Mouse (Mus musculus): Measurements from ENCODE around the gene Wdr93.

The Wdr93 gene

GRCm38 (mm10) chr7:79799048-79799447 lies 56.1 kb downstream of the Wdr93 start:
- intact Hi-C loops (cut with DNase I), result loop anchor here (1.0 kb wide), 1 partner anchor 115 kb away; no protein-coding TSS in a partner anchor

GRCm38 (mm10) chr7:79799506-79799905 lies 56.5 kb downstream of the Wdr93 start:
- intact Hi-C loops (cut with DNase I), result loop anchor here (1.0 kb wide), 1 partner anchor 115 kb away; no protein-coding TSS in a partner anchor

GRCm38 (mm10) chr7:79800336-79800735 lies 57.4 kb downstream of the Wdr93 start:
- intact Hi-C loops (cut with DNase I), result no loop called here

GRCm38 (mm10) chr7:79801391-79801790 lies 58.4 kb downstream of the Wdr93 start:
- intact Hi-C loops (cut with DNase I), result no loop called here

DNA sequence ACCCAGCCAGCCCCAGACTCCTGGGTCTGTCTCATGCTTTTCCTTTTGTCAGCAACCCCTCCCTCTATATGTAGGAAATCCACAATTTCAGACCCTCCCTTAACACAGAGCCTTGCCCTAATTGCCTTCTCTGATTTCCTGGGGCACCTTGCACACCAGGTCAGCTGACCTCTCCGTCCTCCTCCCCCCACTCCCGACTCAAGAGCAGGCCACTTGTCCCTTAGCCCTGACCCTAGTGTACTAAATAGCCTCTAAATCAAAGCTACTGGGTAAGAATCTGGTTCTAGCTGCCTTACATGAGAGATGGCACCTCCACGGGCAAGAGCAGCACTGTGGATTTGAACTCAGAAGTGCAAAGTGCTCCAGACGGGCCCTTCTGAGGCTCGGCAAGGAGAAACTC lies 59.1 kb downstream of the Wdr93 start:
- intact Hi-C loops (cut with DNase I), result no loop called here

DNA sequence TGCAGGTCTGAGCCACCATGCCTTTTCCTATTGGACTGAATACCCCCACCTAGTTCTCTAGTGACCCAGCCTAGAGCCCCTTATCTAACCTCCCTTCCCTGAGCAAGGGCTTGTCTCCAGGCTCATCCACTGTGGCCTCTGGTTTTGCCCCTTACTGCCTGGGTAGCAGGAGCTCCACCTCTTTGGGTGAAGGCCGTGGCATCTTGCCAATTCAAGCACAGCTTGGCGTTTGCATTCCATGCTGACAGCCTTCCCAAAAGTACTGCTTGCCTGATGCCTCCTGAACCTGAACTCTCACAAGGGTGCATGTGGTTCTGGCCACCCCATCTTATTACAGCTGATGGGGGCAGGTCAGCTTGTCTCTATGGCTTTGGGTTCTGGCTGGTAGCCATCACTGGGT lies 60.9 kb downstream of the Wdr93 start:
- intact Hi-C loops (cut with DNase I), result no loop called here

GRCm38 (mm10) chr7:79808561-79808960 lies 65.6 kb downstream of the Wdr93 start:
- intact Hi-C loops (cut with DNase I), result no loop called here

DNA sequence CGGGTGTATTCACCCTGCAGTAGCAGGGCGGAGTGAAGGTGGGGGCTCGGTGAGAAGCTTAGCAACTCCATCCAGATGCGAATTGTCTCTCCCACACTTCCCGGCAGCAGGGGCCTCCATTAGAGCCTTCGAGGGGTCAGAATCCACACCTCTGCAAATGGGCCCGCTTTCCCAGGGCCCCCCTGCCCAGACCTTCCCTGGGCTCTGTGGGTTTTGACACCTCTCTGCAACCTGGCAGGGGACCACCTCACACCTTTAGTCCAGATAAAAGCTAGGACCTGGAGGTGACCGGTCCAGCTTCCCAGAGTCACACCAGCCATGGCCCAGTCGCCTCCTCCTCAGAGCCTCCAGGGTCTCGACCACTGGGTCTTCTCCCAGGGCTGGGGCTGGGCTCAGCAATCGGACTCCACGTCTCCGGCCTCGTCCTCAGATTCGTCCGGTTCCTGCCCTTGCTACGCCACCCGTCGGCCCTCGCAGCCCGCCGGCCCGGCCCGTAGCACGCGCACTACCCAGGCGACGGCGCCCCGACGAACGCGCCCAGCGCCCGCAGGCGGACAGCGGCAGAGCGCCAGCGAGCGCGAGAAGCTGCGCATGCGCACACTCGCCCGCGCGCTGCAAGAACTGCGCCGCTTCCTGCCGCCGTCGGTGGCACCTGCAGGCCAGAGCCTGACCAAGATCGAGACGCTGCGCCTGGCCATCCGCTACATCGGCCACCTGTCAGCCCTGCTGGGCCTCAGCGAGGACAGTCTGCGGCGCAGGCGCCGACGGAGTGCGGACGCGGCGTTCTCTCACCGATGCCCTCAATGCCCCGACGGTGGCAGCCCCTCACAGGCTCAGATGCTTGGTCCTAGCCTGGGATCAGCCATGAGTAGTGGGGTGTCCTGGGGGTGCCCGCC lies 67.9 kb downstream of the Wdr93 start, which contains the start of gene Mesp2:
Gene Mesp2 (plus strand): TSS at position 117 of the 896 bp plus-strand sequence.
- intact Hi-C loops (cut with DNase I), result no loop called here

DNA sequence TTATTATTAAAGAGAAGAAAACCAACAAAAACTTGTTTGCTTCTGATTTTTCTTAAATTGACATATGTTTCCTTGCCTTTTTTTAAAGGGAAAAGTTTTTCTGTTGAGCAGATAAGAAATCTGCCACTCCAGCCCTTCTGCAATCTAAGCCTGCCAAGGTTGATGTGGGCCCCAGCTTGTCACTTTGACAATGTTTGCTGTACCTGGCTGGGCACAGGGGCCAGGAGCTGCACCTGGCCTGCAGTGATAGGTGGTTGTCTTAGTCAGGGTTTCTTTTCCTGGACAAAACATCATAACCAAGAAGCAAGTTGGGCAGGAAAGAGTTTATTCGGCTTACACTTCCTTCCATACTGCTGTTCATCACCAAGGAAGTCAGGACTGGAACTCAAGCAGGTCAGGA lies 70.4 kb downstream of the Wdr93 start:
- intact Hi-C loops (cut with DNase I), result no loop called here

DNA sequence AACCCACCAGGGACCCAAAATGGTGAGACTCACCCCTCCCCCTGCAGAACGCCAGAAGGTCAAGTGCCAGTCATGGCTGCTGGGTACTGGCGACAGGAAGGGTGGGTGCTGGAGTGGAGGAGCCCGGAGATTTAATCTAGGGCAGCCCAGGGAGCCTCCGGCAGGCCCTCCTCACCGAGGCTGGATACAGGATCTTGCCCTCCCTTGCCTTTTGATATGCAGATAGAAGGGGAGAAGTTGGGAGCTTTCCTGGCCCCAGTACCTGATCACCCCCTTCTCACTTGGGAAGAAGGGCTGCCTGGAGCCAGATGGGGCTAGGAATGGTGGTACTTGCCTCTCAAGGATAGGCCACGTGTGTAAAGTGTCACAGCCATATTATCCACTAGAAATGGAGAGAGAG lies 75.4 kb downstream of the Wdr93 start:
- intact Hi-C loops (cut with DNase I), result no loop called here

DNA sequence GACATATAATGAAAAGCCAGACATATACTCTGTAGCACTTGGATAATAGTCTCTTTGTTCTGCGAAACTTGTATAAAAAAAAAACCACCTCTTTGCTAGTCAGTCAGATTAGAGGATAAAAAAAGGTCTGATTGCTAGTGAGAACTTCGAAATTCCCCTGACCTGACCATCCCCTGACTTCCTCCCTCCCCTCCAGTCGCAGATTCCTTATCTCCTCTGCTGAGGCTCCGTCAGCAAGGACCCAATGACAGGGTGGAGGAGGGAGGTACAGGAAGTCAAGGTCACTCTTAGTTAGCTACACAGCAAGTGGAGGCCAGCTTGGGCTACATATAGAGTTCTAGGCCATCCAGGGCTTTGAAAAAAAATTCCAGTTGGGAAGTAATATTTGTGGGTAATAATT lies 76.6 kb downstream of the Wdr93 start:
- intact Hi-C loops (cut with DNase I), result no loop called here

DNA sequence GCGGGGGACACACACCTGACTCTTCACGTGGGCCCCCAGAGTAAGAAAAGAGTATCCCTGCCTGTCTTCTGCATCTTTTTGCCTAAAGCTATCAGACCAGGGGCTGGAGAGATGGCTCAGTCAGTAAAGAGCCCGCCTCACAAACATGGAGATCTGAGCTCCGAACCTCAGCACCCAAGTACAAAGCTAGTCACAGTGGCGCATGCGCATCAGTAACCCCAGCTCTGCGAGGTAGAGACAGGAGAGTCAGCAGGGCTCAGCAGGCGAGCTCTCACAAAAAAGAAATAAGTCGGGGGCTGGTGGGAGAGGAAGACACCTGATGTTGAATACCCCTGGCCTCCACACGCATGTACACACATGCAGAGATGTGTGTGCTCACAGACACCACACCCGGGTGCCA lies 77.0 kb downstream of the Wdr93 start:
- intact Hi-C loops (cut with DNase I), result no loop called here

- intact Hi-C loops (cut with DNase I), result no loop called here
Measured at GRCm38 (mm10) chr7:79822092-79822695, 79.2 kb downstream of the Wdr93 start.

GRCm38 (mm10) chr7:79828341-79828740 lies 85.4 kb downstream of the Wdr93 start:
- intact Hi-C loops (cut with DNase I), result no loop called here

DNA sequence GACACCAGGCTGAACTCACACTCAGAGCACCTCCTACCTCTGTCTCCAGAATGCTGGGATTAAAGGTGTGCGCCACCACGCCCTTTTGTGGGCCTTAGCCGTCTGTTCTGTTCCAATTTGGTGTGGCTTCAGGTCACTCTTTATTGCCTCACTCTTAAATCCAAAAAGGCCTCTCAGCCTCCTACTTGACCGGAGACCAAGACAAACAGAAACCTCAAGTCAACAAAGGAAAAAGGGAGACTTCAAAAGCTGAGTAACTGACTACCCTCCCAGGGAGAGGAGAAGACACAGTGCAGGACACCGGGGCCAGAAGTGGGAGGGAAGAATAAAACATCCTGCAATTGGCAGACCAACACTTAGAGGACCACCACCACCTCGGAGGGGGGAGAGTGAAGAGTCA lies 88.2 kb downstream of the Wdr93 start:
- intact Hi-C loops (cut with DNase I), result no loop called here

- intact Hi-C loops (cut with DNase I), result no loop called here
Measured at GRCm38 (mm10) chr7:79831585-79831984, 88.6 kb downstream of the Wdr93 start.

DNA sequence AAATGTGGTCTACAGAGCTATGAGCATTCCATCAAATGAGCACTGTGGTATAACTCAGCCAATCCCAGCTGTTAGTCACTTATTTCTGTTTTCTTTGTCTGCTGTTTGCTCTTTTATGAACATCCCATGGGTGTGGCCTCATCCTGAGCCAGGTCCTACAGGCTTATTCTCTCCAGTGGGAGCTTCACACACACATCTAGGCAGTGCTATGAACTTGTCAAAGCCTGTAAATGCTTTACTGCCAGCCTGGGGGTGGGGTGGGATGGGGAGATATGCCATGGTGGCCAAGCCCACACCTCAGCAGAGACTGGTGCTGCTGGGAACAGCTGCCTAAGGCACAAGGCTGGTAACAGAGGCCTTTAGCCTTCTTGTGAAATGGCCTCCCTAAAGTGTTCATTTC lies 90.0 kb downstream of the Wdr93 start:
- intact Hi-C loops (cut with DNase I), result no loop called here

GRCm38 (mm10) chr7:79835196-79835595 lies 92.2 kb downstream of the Wdr93 start:
- intact Hi-C loops (cut with DNase I), result no loop called here
